Mouse (Mus musculus): ENCODE measurements at regions not wholly inside any gene's neighbourhood (a gene's known extent, or its start where the extent isn't known, plus 50 kb on each side); places are given as distances from the start of the nearest gene placed in this dataset.

DNA sequence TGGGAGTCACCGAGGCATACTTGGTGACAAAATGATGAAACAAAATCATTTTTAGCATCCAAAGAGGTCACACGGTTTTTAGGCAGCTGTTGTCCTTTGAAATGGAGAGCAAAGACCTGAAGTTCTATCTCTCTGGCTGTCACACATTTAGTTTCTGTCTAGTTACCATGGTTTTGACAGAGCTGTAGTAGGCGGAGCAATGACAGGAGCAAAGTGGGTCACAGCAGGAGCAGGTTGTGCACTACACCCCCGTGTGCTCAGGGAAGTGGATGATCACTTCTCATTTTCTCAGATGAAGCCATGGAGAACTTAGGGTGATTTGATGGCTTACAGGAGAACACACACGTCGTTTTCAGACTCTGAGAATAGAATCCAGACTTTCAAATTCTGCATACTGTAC, 621.2 kb upstream of the Klhl29 start:
- no peak overlapping the region for H3K9ac ChIP-seq (ENCODE audit: low read length)
- no peaks in the 10 kb centered on the region for H3K27me3 ChIP-seq (ENCODE audit: control insufficient read depth, insufficient read depth, low read length)
- no peak for ATAC-seq (replicated peaks; ENCODE audit: extremely low read depth, insufficient read depth, low FRiP score)
- H3K4me3 ChIP-seq (ENCODE audit: low read length), result no peak overlapping the region
- H3K36me3 ChIP-seq (ENCODE audit: control insufficient read depth, insufficient read depth), result no peaks in the 10 kb centered on the region
- H3K9me3 ChIP-seq (replicated peaks; ENCODE audit: control insufficient read depth, low read length), result no peaks in the 10 kb centered on the region
- no peaks in the 10 kb centered on the region for H3K4me1 ChIP-seq (ENCODE audit: control insufficient read depth, insufficient read depth, low read length)
- no peak overlapping the region for H3K27ac ChIP-seq (ENCODE audit: low read length)
- H3K4me2 ChIP-seq (ENCODE audit: low read depth, low read length), result no peak overlapping the region
- WGBS, result 62% methylated on average over 6 of the region's 6 CpGs

DNA sequence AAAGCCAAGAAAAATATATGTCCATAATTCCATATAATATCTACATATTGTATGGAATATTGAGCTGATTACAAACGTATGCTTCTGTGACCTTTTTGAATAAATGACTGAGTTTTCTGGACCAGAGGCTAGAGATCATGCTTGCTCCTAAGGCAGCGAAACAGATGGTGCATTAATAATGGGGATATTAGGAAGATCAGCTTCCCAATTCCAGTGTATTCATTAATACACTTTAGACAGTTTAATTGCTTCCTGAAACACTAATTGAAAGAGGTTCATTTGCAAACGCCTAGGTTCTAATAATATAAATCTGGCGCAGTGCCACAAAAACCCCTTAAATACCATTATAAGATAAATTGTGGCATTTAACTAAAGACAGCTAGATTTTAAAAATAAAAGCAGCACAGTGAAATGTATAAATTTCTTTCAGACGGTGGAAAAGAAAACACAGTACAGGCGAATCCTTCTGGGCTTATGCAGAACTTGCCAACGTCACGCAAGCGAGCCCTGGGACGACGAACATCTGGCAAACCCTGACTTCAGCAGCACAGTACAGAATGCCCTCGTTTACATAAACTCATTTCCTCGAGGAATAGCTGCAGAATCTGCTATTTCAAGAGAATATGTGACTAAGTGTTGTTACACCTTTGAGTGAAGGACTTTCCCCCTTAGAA, 608.6 kb upstream of the Klhl29 start:
- H3K9me3 ChIP-seq (replicated peaks; ENCODE audit: control insufficient read depth, low read length), result no peaks in the 10 kb centered on the region
- no peaks in the 10 kb centered on the region for H3K36me3 ChIP-seq (ENCODE audit: control insufficient read depth, insufficient read depth)
- H3K4me2 ChIP-seq (ENCODE audit: low read depth, low read length), result no peak overlapping the region
- H3K9ac ChIP-seq (ENCODE audit: low read length), result no peak overlapping the region
- H3K27me3 ChIP-seq (ENCODE audit: control insufficient read depth, insufficient read depth, low read length), result no peaks in the 10 kb centered on the region
- no peak for ATAC-seq (replicated peaks; ENCODE audit: extremely low read depth, insufficient read depth, low FRiP score)
- H3K4me3 ChIP-seq (ENCODE audit: low read length), result no peak overlapping the region
- H3K27ac ChIP-seq (ENCODE audit: low read length), result no peak overlapping the region
- 62% methylated on average over 13 of the region's 13 CpGs for WGBS
- H3K4me1 ChIP-seq (ENCODE audit: control insufficient read depth, insufficient read depth, low read length), result no peaks in the 10 kb centered on the region

DNA sequence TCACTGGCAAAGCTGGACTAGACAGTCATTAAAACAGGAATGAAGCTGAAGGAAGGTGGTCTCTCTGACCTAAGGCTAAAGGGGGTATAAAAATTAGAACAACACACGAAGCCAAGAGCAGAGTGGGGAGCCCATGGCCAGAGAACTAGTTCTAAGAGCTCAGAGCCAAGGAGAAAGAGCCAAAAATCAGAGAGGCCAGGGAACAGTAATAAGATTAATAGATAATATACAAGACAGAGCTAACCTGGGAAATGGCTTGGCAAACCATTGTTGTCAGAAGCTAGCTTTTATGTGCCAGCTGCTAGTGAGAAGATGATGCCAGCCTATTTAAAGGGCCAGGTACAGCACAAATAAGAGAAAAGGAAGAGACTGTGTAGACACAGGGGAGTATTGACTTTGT, 606.6 kb upstream of the Klhl29 start:
- Histone ChIP-seq H3K4me2 (ENCODE audit: low read depth, low read length) (no peak overlapping the region), H3K27me3 (ENCODE audit: control insufficient read depth, insufficient read depth, low read length) (no peaks in the 10 kb centered on the region), H3K9ac (ENCODE audit: low read length) (no peak overlapping the region), H3K9me3 (replicated peaks; ENCODE audit: control insufficient read depth, low read length) (no peaks in the 10 kb centered on the region), H3K4me3 (ENCODE audit: low read length) (no peak overlapping the region), H3K4me1 (ENCODE audit: control insufficient read depth, insufficient read depth, low read length) (no peaks in the 10 kb centered on the region), H3K36me3 (ENCODE audit: control insufficient read depth, insufficient read depth) (no peaks in the 10 kb centered on the region), H3K27ac (ENCODE audit: low read length) (no peak overlapping the region)
- ATAC-seq (replicated peaks; ENCODE audit: extremely low read depth, insufficient read depth, low FRiP score), result no peak
- WGBS, result 52% methylated on average over 1 of the region's 1 CpGs

DNA sequence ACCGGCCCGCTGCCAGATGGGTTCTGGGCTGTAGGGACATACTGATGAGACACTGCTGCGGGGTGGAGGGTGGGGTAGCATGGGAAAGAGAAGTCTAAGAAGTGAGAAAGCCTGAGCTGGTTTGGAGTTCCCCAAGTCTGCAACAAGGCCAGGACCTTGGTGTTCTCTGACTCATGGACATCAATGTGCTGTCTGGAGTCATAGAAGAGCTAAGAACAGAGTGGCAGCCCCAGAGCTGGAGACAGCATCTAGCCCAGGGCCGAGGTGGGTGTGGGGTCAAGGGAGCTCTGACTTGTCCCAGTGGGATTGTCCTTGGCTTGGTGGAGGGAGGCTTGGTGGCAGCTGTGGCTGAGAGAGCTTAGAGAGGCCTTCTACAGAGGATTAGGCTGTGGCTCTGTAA, 600.4 kb upstream of the Klhl29 start:
- Histone ChIP-seq H3K36me3 (ENCODE audit: control insufficient read depth, insufficient read depth) (no peaks in the 10 kb centered on the region), H3K27ac (ENCODE audit: low read length) (no peak overlapping the region), H3K9me3 (replicated peaks; ENCODE audit: control insufficient read depth, low read length) (no peaks in the 10 kb centered on the region), H3K4me3 (ENCODE audit: low read length) (no peak overlapping the region), H3K4me2 (ENCODE audit: low read depth, low read length) (no peak overlapping the region), H3K27me3 (ENCODE audit: control insufficient read depth, insufficient read depth, low read length) (no peaks in the 10 kb centered on the region), H3K4me1 (ENCODE audit: control insufficient read depth, insufficient read depth, low read length) (no peaks in the 10 kb centered on the region), H3K9ac (ENCODE audit: low read length) (no peak overlapping the region)
- ATAC-seq (replicated peaks; ENCODE audit: extremely low read depth, insufficient read depth, low FRiP score), result no peak
- WGBS, result 84% methylated on average over 4 of the region's 4 CpGs

DNA sequence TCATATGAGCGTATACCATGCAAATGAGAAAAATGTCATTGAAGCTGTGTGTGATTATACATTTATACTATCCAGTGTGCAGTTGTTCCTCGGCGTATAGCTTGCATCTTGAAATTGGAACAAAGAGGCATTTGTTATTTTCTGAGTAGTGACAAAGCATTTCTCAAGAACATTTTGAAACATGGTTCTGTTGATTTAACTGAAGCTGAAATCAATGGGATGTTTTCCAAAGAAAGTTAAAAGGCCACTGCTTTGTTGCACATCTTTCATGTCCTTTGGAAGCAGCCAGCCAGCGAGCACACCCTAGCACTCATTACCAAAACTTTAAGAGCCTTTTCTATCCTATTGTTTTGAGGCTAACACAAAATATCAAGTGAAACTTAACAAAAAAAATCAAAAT, 594.1 kb upstream of the Klhl29 start:
- no peak overlapping the region for H3K4me2 ChIP-seq (ENCODE audit: low read depth, low read length)
- H3K4me1 ChIP-seq (ENCODE audit: control insufficient read depth, insufficient read depth, low read length), result no peaks in the 10 kb centered on the region
- H3K27ac ChIP-seq (ENCODE audit: low read length), result no peak overlapping the region
- H3K9ac ChIP-seq (ENCODE audit: low read length), result no peak overlapping the region
- H3K9me3 ChIP-seq (replicated peaks; ENCODE audit: control insufficient read depth, low read length), result no peaks in the 10 kb centered on the region
- ATAC-seq (replicated peaks; ENCODE audit: extremely low read depth, insufficient read depth, low FRiP score), result no peak
- 77% methylated on average over 4 of the region's 4 CpGs for WGBS
- H3K27me3 ChIP-seq (ENCODE audit: control insufficient read depth, insufficient read depth, low read length), result no peaks in the 10 kb centered on the region
- H3K36me3 ChIP-seq (ENCODE audit: control insufficient read depth, insufficient read depth), result no peaks in the 10 kb centered on the region
- H3K4me3 ChIP-seq (ENCODE audit: low read length), result no peak overlapping the region

DNA sequence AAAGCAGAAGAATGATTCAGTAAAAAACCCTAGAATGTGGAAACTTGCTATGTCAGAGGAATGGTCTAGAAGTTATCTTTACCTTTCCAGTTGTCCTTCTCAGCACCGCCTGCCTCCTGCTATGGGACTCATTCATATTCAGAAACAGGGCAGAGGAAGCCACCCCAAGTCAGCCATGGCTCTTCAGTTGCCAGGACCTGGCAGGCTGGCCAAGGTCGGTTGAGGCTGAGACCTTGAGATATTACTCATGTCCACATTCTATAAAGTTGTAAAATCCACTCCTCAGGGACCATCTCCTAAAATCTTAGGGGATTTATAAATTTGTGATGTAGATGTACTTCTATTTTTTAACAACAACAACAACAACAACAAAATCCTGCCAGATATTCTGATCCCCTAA, 580.7 kb upstream of the Klhl29 start:
- Histone ChIP-seq H3K36me3 (ENCODE audit: control insufficient read depth, insufficient read depth) (no peaks in the 10 kb centered on the region), H3K4me3 (ENCODE audit: low read length) (no peak overlapping the region), H3K9ac (ENCODE audit: low read length) (no peak overlapping the region), H3K4me2 (ENCODE audit: low read depth, low read length) (no peak overlapping the region), H3K4me1 (ENCODE audit: control insufficient read depth, insufficient read depth, low read length) (no peaks in the 10 kb centered on the region), H3K9me3 (replicated peaks; ENCODE audit: control insufficient read depth, low read length) (no peaks in the 10 kb centered on the region), H3K27me3 (ENCODE audit: control insufficient read depth, insufficient read depth, low read length) (no peaks in the 10 kb centered on the region), H3K27ac (ENCODE audit: low read length) (no peak overlapping the region)
- ATAC-seq (replicated peaks; ENCODE audit: extremely low read depth, insufficient read depth, low FRiP score), result no peak
- WGBS, result 68% methylated on average over 2 of the region's 2 CpGs

DNA sequence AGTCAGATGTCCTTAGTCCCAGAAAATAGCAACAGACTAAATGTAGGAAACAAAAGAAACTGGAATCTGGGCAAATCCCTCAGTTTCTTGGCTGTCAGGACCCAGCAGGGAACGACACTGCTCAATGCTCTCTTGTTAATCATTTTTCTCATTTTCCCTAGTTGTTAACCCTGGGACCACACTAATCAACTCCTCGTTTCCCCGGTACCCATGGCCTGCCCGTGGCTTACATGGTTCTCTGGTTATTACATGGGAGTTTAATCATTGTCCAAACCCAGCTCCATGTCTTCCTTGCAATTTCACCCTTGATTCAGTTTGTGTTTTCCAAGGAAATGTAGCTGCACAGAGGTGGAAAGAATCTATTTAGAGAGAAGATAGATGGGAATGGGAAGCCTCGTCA, 580.1 kb upstream of the Klhl29 start:
- no peak overlapping the region for H3K9ac ChIP-seq (ENCODE audit: low read length)
- no peaks in the 10 kb centered on the region for H3K27me3 ChIP-seq (ENCODE audit: control insufficient read depth, insufficient read depth, low read length)
- no peak overlapping the region for H3K27ac ChIP-seq (ENCODE audit: low read length)
- no peaks in the 10 kb centered on the region for H3K9me3 ChIP-seq (replicated peaks; ENCODE audit: control insufficient read depth, low read length)
- no peaks in the 10 kb centered on the region for H3K4me1 ChIP-seq (ENCODE audit: control insufficient read depth, insufficient read depth, low read length)
- no peak overlapping the region for H3K4me3 ChIP-seq (ENCODE audit: low read length)
- no peak for ATAC-seq (replicated peaks; ENCODE audit: extremely low read depth, insufficient read depth, low FRiP score)
- 75% methylated on average over 5 of the region's 5 CpGs for WGBS
- no peaks in the 10 kb centered on the region for H3K36me3 ChIP-seq (ENCODE audit: control insufficient read depth, insufficient read depth)
- H3K4me2 ChIP-seq (ENCODE audit: low read depth, low read length), result no peak overlapping the region

DNA sequence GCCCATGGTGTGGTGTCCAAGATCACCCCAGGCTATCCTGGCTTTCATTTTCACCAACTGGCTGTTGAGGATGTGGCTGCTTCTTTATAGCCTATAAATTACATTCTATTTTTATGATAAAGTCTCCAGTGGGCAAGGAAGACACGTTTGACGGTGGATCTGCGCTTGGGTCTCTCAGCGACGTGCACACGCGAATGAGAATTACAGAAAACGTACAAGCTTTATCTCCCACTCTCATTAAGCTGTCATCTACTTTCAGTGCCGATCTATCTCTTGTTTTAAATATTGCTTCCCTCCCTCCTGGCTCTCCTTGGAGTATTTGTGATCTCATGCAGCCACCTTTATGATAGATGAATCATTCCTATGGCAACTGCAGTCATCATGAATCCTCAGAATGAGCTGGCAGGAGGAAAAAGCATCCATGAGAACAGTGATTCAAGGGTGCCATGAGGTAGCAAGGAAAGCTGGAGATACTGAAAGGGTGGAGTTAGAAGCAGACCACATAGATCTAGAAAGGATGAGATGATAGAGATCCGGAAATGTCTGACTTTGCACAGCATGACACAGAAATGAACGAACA, 568.0 kb upstream of the Klhl29 start:
- Histone ChIP-seq H3K9me3 (replicated peaks; ENCODE audit: control insufficient read depth, low read length) (no peaks in the 10 kb centered on the region), H3K27me3 (ENCODE audit: control insufficient read depth, insufficient read depth, low read length) (no peaks in the 10 kb centered on the region), H3K9ac (ENCODE audit: low read length) (no peak overlapping the region), H3K4me1 (ENCODE audit: control insufficient read depth, insufficient read depth, low read length) (no peaks in the 10 kb centered on the region), H3K4me3 (ENCODE audit: low read length) (no peak overlapping the region), H3K27ac (ENCODE audit: low read length) (no peak overlapping the region), H3K36me3 (ENCODE audit: control insufficient read depth, insufficient read depth) (no peaks in the 10 kb centered on the region), H3K4me2 (ENCODE audit: low read depth, low read length) (no peak overlapping the region)
- WGBS, result 76% methylated on average over 11 of the region's 11 CpGs
- no peak for ATAC-seq (replicated peaks; ENCODE audit: extremely low read depth, insufficient read depth, low FRiP score)

DNA sequence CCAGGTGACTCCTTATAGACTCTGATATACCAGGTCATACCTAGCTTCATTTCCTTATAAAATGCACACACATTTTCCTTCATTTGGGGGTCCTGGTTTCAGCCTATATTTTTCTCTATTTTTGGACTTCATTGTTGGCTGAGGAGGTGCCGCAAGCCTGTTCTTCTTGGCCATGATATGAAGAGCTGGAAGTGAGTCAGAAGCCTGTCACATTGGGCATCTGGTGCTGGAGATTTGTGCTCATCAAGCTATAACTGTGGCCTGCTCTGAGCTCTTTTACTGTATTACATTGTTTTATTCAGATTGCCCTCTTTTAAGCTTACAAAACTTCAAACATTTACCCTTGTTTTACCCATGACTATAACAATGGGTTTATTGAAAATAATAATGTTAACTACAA, 545.8 kb upstream of the Klhl29 start:
- H3K27ac ChIP-seq (ENCODE audit: low read length), result no peak overlapping the region
- no peak overlapping the region for H3K4me3 ChIP-seq (ENCODE audit: low read length)
- ATAC-seq (replicated peaks; ENCODE audit: extremely low read depth, insufficient read depth, low FRiP score), result no peak
- H3K36me3 ChIP-seq (ENCODE audit: control insufficient read depth, insufficient read depth), result no peaks in the 10 kb centered on the region
- WGBS, result 68% methylated on average over 1 of the region's 1 CpGs
- H3K4me2 ChIP-seq (ENCODE audit: low read depth, low read length), result no peak overlapping the region
- no peaks in the 10 kb centered on the region for H3K9me3 ChIP-seq (replicated peaks; ENCODE audit: control insufficient read depth, low read length)
- H3K9ac ChIP-seq (ENCODE audit: low read length), result no peak overlapping the region
- no peaks in the 10 kb centered on the region for H3K27me3 ChIP-seq (ENCODE audit: control insufficient read depth, insufficient read depth, low read length)
- H3K4me1 ChIP-seq (ENCODE audit: control insufficient read depth, insufficient read depth, low read length), result no peaks in the 10 kb centered on the region
